Mouse (Mus musculus): ENCODE data around the gene Zfp423. TPM values are rescaled to one million over a fixed set of nuclear protein-coding genes. Genes with fewer than 3 reads are reported as not detected.

Gene Zfp423
- polyA plus RNA-seq, 1 experiment from 2014 or later: 5.8 TPM

GRCm38 (mm10) chr8:87619118-87619517, 340.3 kb downstream of the Zfp423 start:
- WGBS: 44% methylated on average over 7 of the region's 7 CpGs
- no peaks in the 10 kb centered on the region; the same call in 1 of the 2 replicates for H3K27me3 ChIP-seq (replicated peaks; ENCODE audit: control insufficient read depth, insufficient read depth, low read length)
- ATAC-seq (replicated peaks; ENCODE audit: low FRiP score) (no peak), DNase-seq (ENCODE audit: low spot score) (no peak)
- no peak overlapping the region for H3K27ac ChIP-seq (ENCODE audit: low read depth, low read length)
- no peaks in the 10 kb centered on the region for H3K9me3 ChIP-seq (ENCODE audit: control insufficient read depth, low read length)
- no peaks in the 10 kb centered on the region for H3K36me3 ChIP-seq (ENCODE audit: control insufficient read depth, insufficient read depth, low read length)
- H3K9ac ChIP-seq (ENCODE audit: low read depth, low read length): no peak overlapping the region
- H3K4me1 ChIP-seq (replicated peaks; ENCODE audit: control insufficient read depth, insufficient read depth, low read length): no peaks in the 10 kb centered on the region
- H3K4me2 ChIP-seq: no peak overlapping the region
- no peak overlapping the region for H3K4me3 ChIP-seq (ENCODE audit: low read depth, low read length)

DNA sequence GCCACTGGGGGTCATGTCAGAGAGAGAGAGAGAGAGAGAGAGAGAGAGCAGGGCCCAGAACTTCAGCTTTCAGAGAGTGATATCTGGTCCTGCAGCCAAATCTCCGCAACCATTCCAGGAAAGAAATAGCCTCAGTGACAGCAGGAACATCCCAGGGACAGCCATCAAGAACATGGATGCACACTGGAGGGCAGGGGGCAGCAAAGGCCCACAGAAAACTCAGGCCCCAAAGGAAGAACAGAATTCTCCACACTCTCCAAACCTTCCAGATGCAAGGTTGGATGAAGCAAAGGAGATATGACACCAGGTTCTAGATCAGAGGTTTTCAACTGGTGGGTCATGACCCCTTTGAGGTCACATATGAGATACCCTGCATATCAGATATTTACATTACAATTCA, 345.7 kb downstream of the Zfp423 start:
- H3K36me3 ChIP-seq (ENCODE audit: control insufficient read depth, insufficient read depth, low read length): no peaks in the 10 kb centered on the region
- ATAC-seq (replicated peaks; ENCODE audit: low FRiP score) (no peak), DNase-seq (ENCODE audit: low spot score) (no peak)
- no peak overlapping the region for H3K4me3 ChIP-seq (ENCODE audit: low read depth, low read length)
- H3K27ac ChIP-seq (ENCODE audit: low read depth, low read length): no peak overlapping the region
- H3K9ac ChIP-seq (ENCODE audit: low read depth, low read length): no peak overlapping the region
- WGBS: 82% methylated on average over 1 of the region's 1 CpGs
- H3K9me3 ChIP-seq (ENCODE audit: control insufficient read depth, low read length): no peaks in the 10 kb centered on the region
- H3K4me1 ChIP-seq (replicated peaks; ENCODE audit: control insufficient read depth, insufficient read depth, low read length): no peaks in the 10 kb centered on the region
- H3K27me3 ChIP-seq (replicated peaks; ENCODE audit: control insufficient read depth, insufficient read depth, low read length): no peaks in the 10 kb centered on the region; the same call in 1 of the 2 replicates
- H3K4me2 ChIP-seq: no peak overlapping the region

Other genes with a start within 250 kb of the Zfp423 start
- 30.8 and 33.6 TPM in 2 replicates for gene Cnep1r1, start 159.2 kb upstream of the Zfp423 start, polyA plus RNA-seq (2014; fragmentation: Nextera tagmentation; extraction: Ambion mirVana)
- gene Heatr3, start 178.3 kb upstream of the Zfp423 start, polyA plus RNA-seq (2014; fragmentation: Nextera tagmentation; extraction: Ambion mirVana): 69.6 and 77.8 TPM in 2 replicates
- gene Tent4b, start 239.6 kb upstream of the Zfp423 start, polyA plus RNA-seq (2014; fragmentation: Nextera tagmentation; extraction: Ambion mirVana): 11.2 and 11.9 TPM in 2 replicates

Data from liver, embryonic 11.5 days (tissue).